Mouse (Mus musculus): Measurements from ENCODE around the gene Wasf2.

- TF ChIP-seq CTCF (IDR thresholded peaks at IDR 0.05; ENCODE audit: low read depth, low read length) = no peak
- no peak for TF ChIP-seq POLR2A (IDR thresholded peaks at IDR 0.05; ENCODE audit: borderline replicate concordance, low read depth, low read length)
Observed at GRCm38 (mm10) chr4:133221701-133222100, 91.4 kb downstream of the Wasf2 start.
